Mouse (Mus musculus) thymus, adult 2 months (tissue): ENCODE data around the gene Hist1h2bq.

Experiments used
- CTCF ChIP-seq: fragments of 200-500 bp; IDR thresholded peaks from 2 replicates; pipeline ENCODE4 v1.5.1; 2012; ENCODE audit warnings: mild to moderate bottlenecking, control low read depth, low read length, moderate library complexity, borderline replicate concordance; ENCODE audit not compliant: control insufficient read depth, poor library complexity, insufficient read depth; ENCODE audit errors: extremely low read depth
- POLR2A ChIP-seq: fragments of 200-500 bp; IDR thresholded peaks from 2 replicates; pipeline ENCODE4 v1.6.1; 2012; ENCODE audit warnings: mild to moderate bottlenecking, low read length, control low read depth, moderate library complexity; ENCODE audit not compliant: control insufficient read depth, poor library complexity, insufficient read depth; ENCODE audit errors: extremely low read depth

- TF ChIP-seq POLR2A (no peak), CTCF (no peak)
These were observed 23.7 kb downstream of the Hist1h2bq start for GRCm38 (mm10) chr13:21786189-21786898.
